Mouse (Mus musculus): ENCODE results near the gene N4bp1. TPM values are rescaled to one million over a fixed set of nuclear protein-coding genes. Genes with fewer than 3 reads are reported as not detected.

Gene N4bp1
- polyA plus RNA-seq, 1 experiment from 2014 or later: 9.7 TPM

- H3K4me3 ChIP-seq: no peak overlapping the region
- 89% methylated on average over 2 of the region's 2 CpGs for WGBS
- peaks cover 7% of the 10 kb centered on the region for H3K4me1 ChIP-seq
- DNase-seq (ENCODE audit: low spot score): no peak
- H3K36me3 ChIP-seq: no peaks in the 10 kb centered on the region
- H3K9me3 ChIP-seq (replicated peaks): no peaks in the 10 kb centered on the region
- no peak overlapping the region for H3K27ac ChIP-seq (replicated peaks)
- H3K27me3 ChIP-seq (ENCODE audit: low read depth, poor library complexity, severe bottlenecking): no peaks in the 10 kb centered on the region
Measured at GRCm38 (mm10) chr8:86918093-86918492, 33.0 kb upstream of the N4bp1 start.

GRCm38 (mm10) chr8:86917689-86918088 is 32.6 kb upstream of the N4bp1 start:
- peaks cover 7% of the 10 kb centered on the region for H3K4me1 ChIP-seq
- H3K9me3 ChIP-seq (replicated peaks): no peaks in the 10 kb centered on the region
- 84% methylated on average over 2 of the region's 2 CpGs for WGBS
- no peak overlapping the region for H3K27ac ChIP-seq (replicated peaks)
- H3K4me3 ChIP-seq: no peak overlapping the region
- DNase-seq (ENCODE audit: low spot score): no peak
- H3K27me3 ChIP-seq (ENCODE audit: low read depth, poor library complexity, severe bottlenecking): no peaks in the 10 kb centered on the region
- H3K36me3 ChIP-seq: no peaks in the 10 kb centered on the region

GRCm38 (mm10) chr8:86916369-86916768 is 31.3 kb upstream of the N4bp1 start:
- WGBS: 89% methylated on average over 4 of the region's 4 CpGs
- DNase-seq (ENCODE audit: low spot score): no peak
- no peak overlapping the region for H3K27ac ChIP-seq (replicated peaks)
- peaks cover 7% of the 10 kb centered on the region for H3K4me1 ChIP-seq
- no peaks in the 10 kb centered on the region for H3K27me3 ChIP-seq (ENCODE audit: low read depth, poor library complexity, severe bottlenecking)
- no peaks in the 10 kb centered on the region for H3K9me3 ChIP-seq (replicated peaks)
- H3K36me3 ChIP-seq: no peaks in the 10 kb centered on the region
- no peak overlapping the region for H3K4me3 ChIP-seq

- DNase-seq (ENCODE audit: low spot score): no peak
- no peaks in the 10 kb centered on the region for H3K9me3 ChIP-seq (replicated peaks)
- H3K36me3 ChIP-seq: no peaks in the 10 kb centered on the region
- H3K27ac ChIP-seq (replicated peaks): no peak overlapping the region
- H3K27me3 ChIP-seq (ENCODE audit: low read depth, poor library complexity, severe bottlenecking): no peaks in the 10 kb centered on the region
- WGBS: 94% methylated on average over 8 of the region's 8 CpGs
- H3K4me3 ChIP-seq: no peak overlapping the region
- H3K4me1 ChIP-seq: peaks cover 4% of the 10 kb centered on the region
Measured at GRCm38 (mm10) chr8:86911136-86911535, 26.1 kb upstream of the N4bp1 start.

- H3K27ac ChIP-seq (replicated peaks): no peak overlapping the region
- H3K27me3 ChIP-seq (ENCODE audit: low read depth, poor library complexity, severe bottlenecking): no peaks in the 10 kb centered on the region
- no peaks in the 10 kb centered on the region for H3K36me3 ChIP-seq
- 83% methylated on average over 7 of the region's 7 CpGs for WGBS
- peaks cover 4% of the 10 kb centered on the region for H3K4me1 ChIP-seq
- H3K9me3 ChIP-seq (replicated peaks): no peaks in the 10 kb centered on the region
- no peak for DNase-seq (ENCODE audit: low spot score)
- H3K4me3 ChIP-seq: no peak overlapping the region
Measured at GRCm38 (mm10) chr8:86910250-86910649, 25.2 kb upstream of the N4bp1 start.

- H3K4me3 ChIP-seq: no peak overlapping the region
- 25% methylated on average over 6 of the region's 6 CpGs for WGBS
Measured at GRCm38 (mm10) chr8:86908536-86908935, 23.5 kb upstream of the N4bp1 start.

GRCm38 (mm10) chr8:86904911-86905310 is 19.9 kb upstream of the N4bp1 start:
- no peak for DNase-seq (ENCODE audit: low spot score)
- Histone ChIP-seq H3K27ac (replicated peaks) (no peak overlapping the region), H3K27me3 (ENCODE audit: low read depth, poor library complexity, severe bottlenecking) (no peaks in the 10 kb centered on the region), H3K9me3 (replicated peaks) (no peaks in the 10 kb centered on the region), H3K36me3 (no peaks in the 10 kb centered on the region), H3K4me3 (no peak overlapping the region), H3K4me1 (no peaks in the 10 kb centered on the region; the same call in 1 of the 2 replicates)
- WGBS: 81% methylated on average over 10 of the region's 10 CpGs

More at GRCm38 (mm10) chr8:86908536-86908935, 23.5 kb upstream of the N4bp1 start:
- Histone ChIP-seq H3K4me1 (no peaks in the 10 kb centered on the region), H3K9me3 (replicated peaks) (no peaks in the 10 kb centered on the region), H3K27me3 (ENCODE audit: low read depth, poor library complexity, severe bottlenecking) (no peaks in the 10 kb centered on the region), H3K27ac (replicated peaks) (no peak overlapping the region), H3K36me3 (no peaks in the 10 kb centered on the region)
- peak; percentile 73 for DNase-seq (ENCODE audit: low spot score)

- no peaks in the 10 kb centered on the region for H3K27me3 ChIP-seq (ENCODE audit: low read depth, poor library complexity, severe bottlenecking)
- WGBS: 7% methylated on average over 10 of the region's 10 CpGs
- no peak overlapping the region for H3K27ac ChIP-seq (replicated peaks)
- H3K9me3 ChIP-seq (replicated peaks): no peaks in the 10 kb centered on the region
- peaks cover 5% of the 10 kb centered on the region for H3K4me1 ChIP-seq
- H3K4me3 ChIP-seq: no peak overlapping the region
- H3K36me3 ChIP-seq: no peaks in the 10 kb centered on the region
- DNase-seq (ENCODE audit: low spot score): peak; percentile 79
Measured at GRCm38 (mm10) chr8:86903104-86903503, 18.0 kb upstream of the N4bp1 start.

- Histone ChIP-seq H3K36me3 (no peaks in the 10 kb centered on the region), H3K4me3 (no peak overlapping the region), H3K9me3 (replicated peaks) (no peaks in the 10 kb centered on the region), H3K27me3 (ENCODE audit: low read depth, poor library complexity, severe bottlenecking) (no peaks in the 10 kb centered on the region), H3K4me1 (peaks cover 10% of the 10 kb centered on the region), H3K27ac (replicated peaks) (no peak overlapping the region)
- WGBS: 72% methylated on average over 8 of the region's 8 CpGs
- DNase-seq (ENCODE audit: low spot score): no peak
Measured at GRCm38 (mm10) chr8:86902656-86903055, 17.6 kb upstream of the N4bp1 start.

- H3K4me3 ChIP-seq: no peak overlapping the region
- peaks cover 10% of the 10 kb centered on the region for H3K4me1 ChIP-seq
- no peaks in the 10 kb centered on the region for H3K36me3 ChIP-seq
- H3K27me3 ChIP-seq (ENCODE audit: low read depth, poor library complexity, severe bottlenecking): no peaks in the 10 kb centered on the region
- H3K27ac ChIP-seq (replicated peaks): no peak overlapping the region
- no peaks in the 10 kb centered on the region for H3K9me3 ChIP-seq (replicated peaks)
- 56% methylated on average over 5 of the region's 5 CpGs for WGBS
- DNase-seq (ENCODE audit: low spot score): no peak
Measured at GRCm38 (mm10) chr8:86901972-86902371, 16.9 kb upstream of the N4bp1 start.

- Histone ChIP-seq H3K9me3 (replicated peaks) (no peaks in the 10 kb centered on the region), H3K36me3 (no peaks in the 10 kb centered on the region), H3K4me1 (peaks cover 10% of the 10 kb centered on the region), H3K4me3 (no peak overlapping the region), H3K27me3 (ENCODE audit: low read depth, poor library complexity, severe bottlenecking) (no peaks in the 10 kb centered on the region), H3K27ac (replicated peaks) (no peak overlapping the region)
- WGBS: 91% methylated on average over 7 of the region's 7 CpGs
- no peak for DNase-seq (ENCODE audit: low spot score)
Measured at GRCm38 (mm10) chr8:86897726-86898419, 12.8 kb upstream of the N4bp1 start.

GRCm38 (mm10) chr8:86895390-86895789 is 10.3 kb upstream of the N4bp1 start:
- H3K36me3 ChIP-seq: no peaks in the 10 kb centered on the region
- WGBS: 84% methylated on average over 4 of the region's 4 CpGs
- no peak overlapping the region for H3K27ac ChIP-seq (replicated peaks)
- H3K4me1 ChIP-seq: peaks cover 10% of the 10 kb centered on the region; the same call in 1 of the 2 replicates
- DNase-seq (ENCODE audit: low spot score): no peak
- H3K4me3 ChIP-seq: no peak overlapping the region
- H3K9me3 ChIP-seq (replicated peaks): no peaks in the 10 kb centered on the region
- H3K27me3 ChIP-seq (ENCODE audit: low read depth, poor library complexity, severe bottlenecking): no peaks in the 10 kb centered on the region

GRCm38 (mm10) chr8:86894194-86894761 is 9.2 kb upstream of the N4bp1 start:
- H3K27ac ChIP-seq (replicated peaks): no peak overlapping the region
- H3K36me3 ChIP-seq: no peaks in the 10 kb centered on the region
- H3K27me3 ChIP-seq (ENCODE audit: low read depth, poor library complexity, severe bottlenecking): no peaks in the 10 kb centered on the region
- peaks cover 10% of the 10 kb centered on the region; the same call in 1 of the 2 replicates for H3K4me1 ChIP-seq
- WGBS: 91% methylated on average over 6 of the region's 6 CpGs
- no peak overlapping the region for H3K4me3 ChIP-seq
- H3K9me3 ChIP-seq (replicated peaks): no peaks in the 10 kb centered on the region
- DNase-seq (ENCODE audit: low spot score): no peak
